Mouse (Mus musculus): ENCODE measurements around the gene Golt1b.

Golt1b gene

DNA sequence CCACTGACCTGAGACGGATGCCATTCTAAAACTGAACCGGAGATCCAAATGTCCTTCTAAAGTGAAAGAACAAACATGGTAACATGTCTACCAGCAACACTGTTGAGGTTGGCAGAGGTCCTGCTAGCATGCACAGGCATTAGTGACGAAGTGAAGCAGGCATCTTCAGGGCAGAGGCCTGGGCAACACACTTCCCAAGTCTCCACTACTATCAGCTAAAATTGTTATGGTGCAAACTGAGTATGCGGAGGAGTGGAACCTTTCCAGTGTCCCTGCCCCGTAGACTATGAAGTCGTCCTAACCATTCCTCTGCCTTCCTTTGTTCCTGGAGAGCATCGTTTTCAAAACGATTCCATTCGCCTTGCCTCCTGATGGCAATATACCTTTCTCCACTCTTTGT, 2.5 kb upstream of the Golt1b start:
- DNase-seq (ENCODE audit: low spot score) = no peak

DNA sequence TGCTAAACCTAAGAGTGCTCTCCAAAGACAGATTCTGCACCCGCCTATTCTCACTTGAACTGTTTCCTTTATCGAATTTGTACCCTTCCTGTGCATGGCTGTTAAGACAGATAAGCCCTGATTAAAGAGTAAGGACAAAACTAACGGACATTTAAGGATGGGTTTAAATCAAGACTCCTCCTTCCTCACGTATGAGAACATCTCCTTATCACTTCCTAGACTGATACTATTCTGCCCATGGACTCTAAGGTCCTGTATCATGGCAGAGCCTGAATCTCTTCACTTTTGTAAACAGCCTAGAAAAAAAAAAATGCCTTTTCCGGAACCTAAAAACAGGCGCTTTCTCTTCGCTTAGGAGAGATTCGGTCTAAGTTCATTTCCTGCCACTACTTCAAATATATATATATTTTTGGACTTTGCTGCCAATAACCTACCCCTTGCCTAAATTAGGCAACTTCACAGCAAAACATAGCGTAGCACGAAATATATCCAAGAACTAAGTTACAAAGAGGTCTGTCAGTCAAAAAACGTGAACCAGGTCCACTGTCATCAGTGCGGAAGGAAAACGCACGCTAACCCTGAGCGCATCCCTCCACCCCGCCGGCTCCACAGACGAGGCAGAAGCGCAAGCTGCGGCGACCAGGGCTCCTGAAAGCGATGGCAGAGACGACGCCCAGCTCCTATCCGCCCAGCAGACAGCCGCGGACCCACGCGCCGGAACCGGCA, 573 bp upstream of the Golt1b start:
- DNase-seq (ENCODE audit: low spot score) = no peak

DNA sequence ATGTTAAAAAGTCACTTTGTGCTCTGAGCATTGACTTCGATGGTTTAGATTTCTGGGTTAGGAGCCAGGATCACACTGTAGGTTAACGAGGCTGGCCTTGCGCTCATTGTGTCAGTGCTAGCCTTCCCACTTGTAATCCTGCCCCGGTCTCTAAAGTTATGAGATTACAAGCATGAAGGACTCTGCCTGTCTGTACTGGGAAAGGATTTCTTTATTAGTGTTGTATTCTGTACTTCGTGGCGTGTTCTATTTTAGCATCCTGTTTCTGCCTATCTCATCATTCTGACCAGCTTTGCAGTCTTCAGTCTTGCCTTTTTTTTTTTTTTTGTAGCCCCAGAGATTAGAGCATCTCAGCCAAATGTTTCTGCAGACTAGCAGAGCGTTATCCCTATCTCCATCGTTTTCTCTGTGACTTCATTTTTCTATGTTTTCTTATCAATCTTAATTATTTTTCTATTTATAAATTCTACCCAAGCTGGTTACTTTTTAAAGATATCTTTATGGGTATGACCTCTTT, 792 bp downstream of the Golt1b start:
- DNase-seq (ENCODE audit: low spot score) = no peak

DNA sequence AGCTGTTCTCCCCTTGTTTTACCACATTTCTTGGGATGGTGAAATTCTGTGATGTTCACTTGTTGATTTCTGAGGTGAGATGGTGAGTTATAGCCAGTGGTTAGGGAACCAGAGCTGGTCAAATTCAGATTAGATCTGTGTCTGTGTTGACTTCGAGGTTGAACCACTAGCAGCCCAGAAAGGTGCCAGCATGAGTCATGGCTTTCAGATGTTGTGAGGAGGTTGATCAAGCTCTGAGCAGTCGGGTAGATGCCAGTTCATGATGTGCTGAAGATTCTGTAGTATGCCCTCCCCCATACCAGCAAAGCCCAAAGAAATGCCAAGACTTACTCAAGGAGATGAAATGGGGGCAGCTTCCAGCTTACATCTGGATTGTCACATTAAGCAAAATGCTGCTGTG, 2.1 kb downstream of the Golt1b start:
- no peak for DNase-seq (ENCODE audit: low spot score)

DNA sequence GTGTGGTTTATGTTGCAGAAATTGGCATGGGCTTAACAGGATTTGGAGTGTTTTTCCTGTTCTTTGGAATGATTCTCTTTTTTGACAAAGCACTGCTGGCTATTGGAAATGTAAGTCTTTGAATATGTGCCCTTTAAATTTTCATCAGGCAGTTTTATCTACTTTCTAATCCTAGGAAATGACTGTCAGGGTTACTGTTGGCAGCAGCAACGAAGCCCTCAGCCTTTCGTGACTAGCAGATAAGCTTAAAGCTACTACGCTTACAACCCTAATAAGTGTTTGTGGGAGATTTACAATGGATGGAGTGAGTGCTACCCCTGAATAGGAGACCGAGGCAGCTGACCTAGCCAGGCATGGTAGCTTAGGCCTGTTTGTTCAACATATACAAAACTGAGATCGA, 5.3 kb downstream of the Golt1b start:
- DNase-seq (ENCODE audit: low spot score) = no peak

DNA sequence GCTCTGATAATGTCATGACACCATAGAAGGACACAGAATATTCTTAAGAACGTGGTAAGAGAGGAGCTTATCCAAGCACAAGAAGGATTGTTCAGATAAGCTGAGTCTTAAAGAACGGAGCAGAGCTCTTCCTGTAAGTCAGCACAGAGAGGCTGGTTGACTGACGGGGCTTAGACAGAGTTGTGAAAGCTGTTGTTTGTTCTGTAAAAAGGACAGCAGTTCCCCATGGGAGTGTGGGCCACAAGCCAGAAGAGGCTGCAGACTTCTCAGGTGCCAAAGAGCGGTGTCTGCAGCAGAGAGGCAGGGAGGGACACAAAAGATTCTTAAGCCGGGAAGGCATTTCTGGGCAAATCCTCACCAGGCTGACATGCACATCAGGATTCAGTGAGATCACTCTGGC, 7.6 kb downstream of the Golt1b start:
- no peak for DNase-seq (ENCODE audit: low spot score)

DNA sequence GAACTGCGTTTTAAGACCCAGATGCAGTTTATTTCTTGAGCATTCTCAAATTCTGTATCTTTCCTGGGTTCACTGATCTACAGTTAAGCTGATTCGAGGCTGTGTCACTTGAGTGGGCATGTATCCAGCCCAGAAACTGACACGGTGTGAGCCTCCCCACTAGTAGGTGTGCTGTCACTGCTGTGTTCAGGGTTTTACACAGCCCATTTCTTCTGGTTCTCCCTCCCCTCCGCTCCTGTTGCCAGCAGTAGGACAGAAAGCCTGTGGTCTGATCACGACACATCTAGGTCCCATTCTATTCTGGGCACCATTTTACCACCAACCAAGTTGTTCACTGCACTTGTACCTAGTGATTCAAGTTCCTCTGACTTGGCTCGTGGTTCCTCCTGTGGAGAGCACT, 8.7 kb downstream of the Golt1b start:
- DNase-seq (ENCODE audit: low spot score) = no peak

DNA sequence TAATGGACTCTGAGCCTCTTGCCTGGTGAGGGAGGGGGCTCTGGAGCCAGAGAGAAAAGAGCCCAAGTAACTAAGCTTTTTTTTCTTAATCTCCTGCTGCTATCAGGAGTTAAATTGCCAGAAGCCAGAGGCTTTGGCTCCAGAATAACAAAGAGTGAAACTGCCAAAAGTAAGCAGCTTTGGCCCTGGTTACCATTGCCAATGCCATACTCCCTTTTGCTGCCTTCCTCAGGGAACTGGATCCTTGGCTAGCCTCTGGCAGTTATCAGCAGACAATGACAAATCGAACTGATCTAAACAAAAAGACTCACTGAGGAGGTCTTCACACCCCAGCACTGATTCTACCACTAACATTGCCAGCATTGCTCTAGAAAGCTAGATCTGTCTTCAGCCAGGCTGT, 24.1 kb downstream of the Golt1b start:
- DNase-seq (ENCODE audit: low spot score) = no peak

DNA sequence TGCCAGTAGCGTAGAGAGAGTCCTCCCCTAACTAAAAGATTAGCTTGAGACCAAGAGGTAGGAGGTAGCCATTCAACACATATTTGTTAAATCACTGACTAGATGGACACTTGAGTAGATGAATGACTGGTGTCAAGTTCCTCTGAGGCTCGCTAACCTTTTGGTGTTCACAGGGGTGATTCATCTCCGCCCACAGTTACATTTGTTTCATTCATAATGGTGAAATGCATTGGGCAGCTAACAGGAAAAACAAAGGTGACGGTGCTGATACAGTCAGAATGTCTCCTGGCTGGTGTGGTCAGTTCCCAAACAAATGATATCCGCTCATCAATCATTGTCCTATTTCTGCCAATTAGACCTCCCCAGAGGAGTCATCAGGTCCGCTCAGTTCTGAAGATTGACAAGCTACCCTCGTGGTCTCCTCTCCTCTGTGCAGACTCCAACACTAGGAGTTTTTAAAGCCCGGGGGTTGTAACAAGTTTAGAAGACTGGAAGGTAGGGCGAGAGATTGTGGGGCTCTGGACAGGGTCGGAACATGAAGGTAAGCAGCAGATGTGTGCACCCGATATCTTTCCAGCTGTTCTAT, 26.0 kb downstream of the Golt1b start, which contains the start of gene Spx:
Gene Spx, plus strand, starts transcription at position 536 of the 586 bp plus-strand sequence.
- DNase-seq (ENCODE audit: low spot score) = no peak

DNA sequence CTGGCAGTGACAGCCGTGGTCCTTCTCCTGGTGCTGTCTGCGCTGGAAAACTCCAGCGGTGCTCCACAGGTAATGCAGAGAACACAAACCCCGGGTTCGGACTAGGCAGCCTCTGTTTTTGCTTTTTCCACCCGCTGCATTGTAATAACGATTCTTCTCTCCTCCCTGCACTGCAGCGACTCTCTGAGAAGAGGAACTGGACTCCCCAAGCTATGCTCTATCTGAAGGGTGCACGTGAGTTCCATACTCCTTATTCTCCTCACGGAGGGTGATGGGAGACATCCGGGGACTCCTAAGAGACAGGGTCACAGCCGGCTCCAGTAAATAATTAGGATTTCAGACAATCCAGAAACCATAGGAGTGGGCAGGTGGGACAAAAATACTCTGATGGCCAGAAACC, 26.8 kb downstream of the Golt1b start:
- DNase-seq (ENCODE audit: low spot score) = no peak

DNA sequence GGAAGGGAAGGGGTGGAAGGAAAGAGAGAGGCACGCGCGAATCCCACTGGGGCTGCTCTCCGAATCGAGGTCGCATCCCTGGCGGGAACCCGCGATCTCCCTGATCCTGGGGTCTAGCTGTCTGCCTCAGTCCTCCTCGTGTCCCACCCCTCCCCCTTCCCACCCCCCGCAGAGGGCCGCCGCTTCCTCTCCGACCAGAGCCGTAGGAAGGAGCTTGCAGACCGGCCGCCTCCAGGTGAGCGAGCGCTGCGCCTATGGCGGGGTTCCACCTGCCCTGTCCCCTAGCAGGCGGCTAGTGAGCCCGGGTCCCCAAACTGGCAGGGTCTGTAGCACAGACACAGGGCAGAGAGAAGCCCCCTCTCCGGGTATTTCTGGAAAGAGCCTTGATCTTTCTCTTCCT, 27.6 kb downstream of the Golt1b start:
- DNase-seq (ENCODE audit: low spot score) = no peak

DNA sequence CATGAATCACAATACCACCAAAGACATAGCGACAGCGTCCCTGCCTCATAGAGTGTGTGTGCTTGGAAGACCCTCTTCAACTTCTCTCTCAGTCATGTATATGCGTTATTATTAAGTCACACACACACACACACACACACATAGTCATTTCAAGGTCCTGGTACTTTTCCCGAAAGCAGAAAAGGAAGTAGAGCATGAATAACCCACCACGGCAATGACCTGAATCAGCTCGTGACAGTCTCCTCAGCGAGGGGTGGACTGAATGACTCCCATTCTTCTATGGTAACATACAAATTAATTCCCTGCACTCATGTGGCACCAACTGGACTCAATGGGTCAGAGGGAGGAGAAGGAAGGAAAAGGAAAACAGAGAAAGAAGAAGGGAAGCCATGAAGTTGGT, 38.0 kb downstream of the Golt1b start:
- no peak for DNase-seq (ENCODE audit: low spot score)

DNA sequence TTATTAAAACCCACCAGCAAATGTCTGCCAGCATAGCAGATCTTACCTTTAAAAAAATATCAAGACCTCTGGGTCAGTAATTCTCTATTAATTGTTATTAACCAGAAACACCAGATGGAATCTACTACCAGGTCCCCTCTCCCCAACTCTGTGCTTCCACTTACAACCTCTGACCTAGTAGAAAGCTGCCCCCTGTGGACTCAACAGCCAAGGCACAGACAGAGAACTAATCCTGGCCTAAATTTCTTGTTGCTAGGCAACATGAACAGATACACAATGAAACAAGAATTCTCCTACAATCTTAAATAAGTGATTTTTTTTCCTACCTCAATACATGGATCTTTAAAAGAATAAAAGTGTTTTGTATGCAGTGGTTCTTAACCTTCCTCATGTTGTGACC, 42.1 kb downstream of the Golt1b start:
- DNase-seq (ENCODE audit: low spot score) = no peak

DNA sequence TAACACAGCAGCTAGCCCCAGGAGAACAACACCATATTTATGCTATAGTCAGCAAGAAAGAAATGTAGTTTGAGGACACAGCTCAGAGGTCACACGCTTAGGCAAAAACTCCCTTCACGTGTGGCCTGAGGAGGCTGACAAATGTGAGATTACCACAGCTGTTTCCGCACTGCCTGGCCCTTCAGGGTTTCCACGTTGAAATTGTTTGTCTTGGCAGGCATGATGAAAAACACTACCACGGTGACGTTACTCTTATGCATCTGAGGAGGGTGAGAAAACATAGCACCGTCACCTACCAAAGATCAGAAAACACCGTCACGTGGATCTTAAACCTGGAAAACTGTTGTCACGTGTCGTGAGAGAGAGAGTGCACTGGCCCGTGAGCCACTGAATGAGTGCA, 64.4 kb downstream of the Golt1b start:
- no peak for DNase-seq (ENCODE audit: low spot score)

DNA sequence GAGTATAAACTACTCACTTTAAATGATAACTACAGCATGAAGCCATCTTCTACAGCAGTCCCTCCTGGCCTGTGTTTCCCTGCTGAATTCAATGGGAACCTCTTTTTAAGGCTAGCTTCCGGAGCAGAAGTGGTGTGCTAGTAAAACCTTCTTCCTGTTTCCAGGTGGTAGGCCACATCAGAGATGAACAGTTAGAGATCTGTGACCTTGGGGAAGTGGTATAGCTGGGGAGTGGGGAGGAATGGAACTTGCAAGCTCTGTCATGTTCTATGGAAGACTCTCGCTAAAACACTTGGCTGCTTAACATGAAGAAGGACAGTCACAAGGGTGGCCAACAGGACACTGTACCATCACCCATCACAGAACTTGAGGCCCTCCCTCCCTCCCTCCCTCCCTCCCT, 66.3 kb downstream of the Golt1b start:
- DNase-seq (ENCODE audit: low spot score) = no peak

All from urinary bladder, postnatal 25 days (tissue).